Mouse (Mus musculus): ENCODE results near the gene Irf4. TPM values are rescaled to one million over a fixed set of nuclear protein-coding genes. Genes with fewer than 3 reads are reported as not detected.

Irf4 gene
- polyA plus RNA-seq, 1 experiment from 2014 or later: 0.03 TPM

DNA sequence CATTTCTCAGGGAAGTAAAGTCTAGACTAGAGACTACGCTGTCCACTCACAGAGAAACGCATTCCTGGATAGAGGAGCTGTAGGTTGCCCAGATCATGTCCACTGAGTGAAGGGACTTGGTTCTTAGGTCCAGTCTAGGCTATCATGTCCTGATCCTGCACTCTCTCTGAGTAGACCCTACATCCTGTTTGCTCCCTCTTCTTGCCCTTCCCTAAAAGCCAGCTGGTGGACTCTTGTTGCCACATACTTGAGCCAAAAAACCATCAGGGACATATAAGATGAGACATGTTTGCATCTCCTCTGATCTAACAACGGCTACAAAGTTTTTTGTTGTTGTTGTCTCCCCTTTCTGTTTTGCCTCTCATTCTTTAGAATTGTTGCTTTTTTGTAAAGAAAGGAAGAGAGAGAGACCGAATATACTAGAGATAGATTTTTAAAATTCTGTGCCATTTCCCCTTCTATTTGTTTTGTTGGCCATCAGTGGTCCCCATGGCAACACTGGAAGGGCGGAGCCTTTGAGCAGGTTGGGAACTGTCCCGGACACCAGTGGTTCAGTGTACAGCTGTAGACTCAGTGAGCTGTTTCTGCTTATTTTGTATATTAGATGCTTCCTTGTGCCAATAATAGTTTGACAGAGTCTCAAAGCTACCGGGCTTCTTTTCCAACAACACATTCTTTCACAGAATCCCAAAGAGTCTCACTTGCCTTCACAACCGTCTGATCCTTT, 15.2 kb downstream of the Irf4 start:
- no peak for ATAC-seq (ENCODE audit: low FRiP score)
- Histone ChIP-seq H3K27ac (ENCODE audit: low read depth, low read length) (no peak overlapping the region), H3K9me3 (ENCODE audit: control insufficient read depth, low read length) (no peaks in the 10 kb centered on the region), H3K36me3 (ENCODE audit: control insufficient read depth, insufficient read depth, low read length) (no peaks in the 10 kb centered on the region), H3K27me3 (ENCODE audit: control insufficient read depth, insufficient read depth, low read length) (no peaks in the 10 kb centered on the region), H3K4me3 (ENCODE audit: low read depth, low read length) (no peak overlapping the region), H3K4me2 (no peak overlapping the region), H3K4me1 (ENCODE audit: control insufficient read depth, insufficient read depth, low read length) (no peaks in the 10 kb centered on the region), H3K9ac (ENCODE audit: low read length) (no peak overlapping the region)
- 82% methylated on average over 8 of the region's 8 CpGs for WGBS
- no peak for DNase-seq (ENCODE audit: low spot score, missing footprints)

DNA sequence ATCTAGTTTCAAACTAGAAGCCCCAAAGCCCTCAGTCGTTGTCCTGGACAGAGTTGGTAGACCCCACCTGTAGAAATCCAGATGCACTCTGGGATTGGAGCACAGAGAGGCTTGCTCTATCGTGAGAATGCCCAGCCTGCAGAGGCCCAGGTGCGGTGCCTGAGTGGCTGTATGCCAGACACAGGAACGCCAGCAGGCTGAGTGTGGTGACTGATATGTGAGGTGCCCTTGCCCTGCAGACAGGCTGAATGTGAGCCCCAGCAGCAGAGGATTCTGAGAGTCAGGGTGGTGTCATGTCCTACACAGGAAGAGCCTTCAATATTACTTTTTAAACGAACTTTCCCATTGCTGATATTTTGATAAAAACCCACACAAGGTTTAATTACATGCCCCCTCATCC, 16.9 kb downstream of the Irf4 start:
- DNase-seq (ENCODE audit: low spot score, missing footprints) (no peak), ATAC-seq (ENCODE audit: low FRiP score) (no peak)
- H3K4me3 ChIP-seq (ENCODE audit: low read depth, low read length): no peak overlapping the region
- no peaks in the 10 kb centered on the region for H3K4me1 ChIP-seq (ENCODE audit: control insufficient read depth, insufficient read depth, low read length)
- no peaks in the 10 kb centered on the region for H3K9me3 ChIP-seq (ENCODE audit: control insufficient read depth, low read length)
- H3K4me2 ChIP-seq: no peak overlapping the region
- H3K9ac ChIP-seq (ENCODE audit: low read length): no peak overlapping the region
- no peaks in the 10 kb centered on the region for H3K27me3 ChIP-seq (ENCODE audit: control insufficient read depth, insufficient read depth, low read length)
- WGBS: 84% methylated on average over 5 of the region's 5 CpGs
- H3K36me3 ChIP-seq (ENCODE audit: control insufficient read depth, insufficient read depth, low read length): no peaks in the 10 kb centered on the region
- H3K27ac ChIP-seq (ENCODE audit: low read depth, low read length): no peak overlapping the region

DNA sequence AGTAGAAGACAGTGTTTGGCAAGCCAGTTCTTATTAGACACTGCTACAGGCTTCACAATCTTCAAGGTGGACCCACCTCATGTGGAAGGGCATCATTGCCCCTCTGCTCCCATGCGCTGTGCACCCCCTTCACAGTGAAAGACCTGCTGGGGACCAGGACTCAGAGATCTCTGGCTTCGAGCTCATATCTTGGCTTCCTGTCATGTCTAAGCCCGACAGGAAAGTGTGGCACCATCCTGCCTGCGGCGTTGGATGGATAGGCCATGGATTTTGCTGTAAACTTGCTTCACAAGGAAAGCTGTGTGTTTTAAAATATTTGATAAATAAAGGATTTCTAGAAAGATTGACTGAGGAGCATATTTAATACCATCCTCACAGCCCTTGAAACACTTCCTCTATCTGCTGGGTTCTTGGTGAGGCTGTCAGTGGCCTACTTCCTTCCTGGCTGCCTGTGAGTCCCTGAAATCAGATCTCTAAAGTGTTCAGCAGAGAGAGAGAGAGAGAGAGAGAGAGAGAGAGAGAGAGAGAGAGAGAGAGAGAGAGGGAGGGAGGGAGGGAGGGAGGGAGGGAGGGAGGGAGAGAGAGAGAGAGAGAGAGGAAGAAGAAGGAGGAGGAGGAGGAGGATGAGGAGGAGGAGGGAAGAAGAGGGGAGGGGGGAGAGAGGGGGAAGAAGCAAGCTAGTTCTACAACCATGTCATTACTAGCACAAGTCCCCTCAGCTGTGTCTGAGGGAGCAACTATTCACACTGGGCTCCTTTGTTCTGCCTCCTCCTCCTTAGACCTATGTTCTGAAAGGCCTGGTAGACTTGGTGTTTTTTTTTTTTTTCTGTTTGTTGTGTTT, 17.8 kb downstream of the Irf4 start:
- no peak overlapping the region for H3K4me3 ChIP-seq (ENCODE audit: low read depth, low read length)
- 91% methylated on average over 5 of the region's 5 CpGs for WGBS
- DNase-seq (ENCODE audit: low spot score, missing footprints): no peak

DNA sequence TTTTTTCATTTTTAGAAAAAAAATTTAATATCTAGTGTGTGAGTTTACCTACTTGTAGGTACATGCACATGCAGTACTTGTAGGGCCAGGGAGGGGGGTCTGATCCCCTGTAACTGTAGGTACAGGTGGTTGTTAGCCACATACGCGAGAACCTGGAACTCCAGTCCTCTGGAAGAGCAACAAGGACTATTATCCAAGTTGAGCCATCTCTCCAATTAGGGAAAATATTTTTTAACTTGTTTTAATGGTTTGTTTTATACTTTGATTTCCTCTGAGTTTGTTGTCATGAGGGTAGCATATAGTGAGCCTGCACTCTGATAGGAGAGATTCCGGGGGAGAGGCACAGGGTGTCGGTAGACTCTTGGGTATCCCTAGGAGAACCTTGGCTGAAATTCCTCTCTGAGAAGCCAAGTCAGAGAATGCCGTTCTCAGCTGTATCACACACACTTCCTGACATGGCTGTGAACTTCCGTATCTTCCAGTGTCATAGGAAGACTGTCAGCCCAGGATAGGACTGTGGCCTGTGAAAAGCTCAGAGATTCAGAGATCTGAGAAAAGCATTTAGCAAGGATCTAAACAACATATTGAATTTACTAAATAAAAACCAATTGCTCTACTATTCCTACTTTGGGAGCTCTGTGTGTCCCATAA, 18.6 kb downstream of the Irf4 start:
- Histone ChIP-seq H3K9ac (ENCODE audit: low read length) (no peak overlapping the region), H3K9me3 (ENCODE audit: control insufficient read depth, low read length) (no peaks in the 10 kb centered on the region), H3K27me3 (ENCODE audit: control insufficient read depth, insufficient read depth, low read length) (no peaks in the 10 kb centered on the region), H3K4me3 (ENCODE audit: low read depth, low read length) (no peak overlapping the region), H3K36me3 (ENCODE audit: control insufficient read depth, insufficient read depth, low read length) (no peaks in the 10 kb centered on the region), H3K4me1 (ENCODE audit: control insufficient read depth, insufficient read depth, low read length) (no peaks in the 10 kb centered on the region), H3K27ac (ENCODE audit: low read depth, low read length) (no peak overlapping the region), H3K4me2 (no peak overlapping the region)
- WGBS: 88% methylated on average over 6 of the region's 6 CpGs
- ATAC-seq (ENCODE audit: low FRiP score): no peak
- DNase-seq (ENCODE audit: low spot score, missing footprints): no peak

More for the DNA sequence above, 17.8 kb downstream of the Irf4 start:
- no peak for ATAC-seq (ENCODE audit: low FRiP score)
- Histone ChIP-seq H3K27me3 (ENCODE audit: control insufficient read depth, insufficient read depth, low read length) (no peaks in the 10 kb centered on the region), H3K9ac (ENCODE audit: low read length) (no peak overlapping the region), H3K27ac (ENCODE audit: low read depth, low read length) (no peak overlapping the region), H3K4me1 (ENCODE audit: control insufficient read depth, insufficient read depth, low read length) (no peaks in the 10 kb centered on the region), H3K4me2 (no peak overlapping the region), H3K36me3 (ENCODE audit: control insufficient read depth, insufficient read depth, low read length) (no peaks in the 10 kb centered on the region), H3K9me3 (ENCODE audit: control insufficient read depth, low read length) (no peaks in the 10 kb centered on the region)

DNA sequence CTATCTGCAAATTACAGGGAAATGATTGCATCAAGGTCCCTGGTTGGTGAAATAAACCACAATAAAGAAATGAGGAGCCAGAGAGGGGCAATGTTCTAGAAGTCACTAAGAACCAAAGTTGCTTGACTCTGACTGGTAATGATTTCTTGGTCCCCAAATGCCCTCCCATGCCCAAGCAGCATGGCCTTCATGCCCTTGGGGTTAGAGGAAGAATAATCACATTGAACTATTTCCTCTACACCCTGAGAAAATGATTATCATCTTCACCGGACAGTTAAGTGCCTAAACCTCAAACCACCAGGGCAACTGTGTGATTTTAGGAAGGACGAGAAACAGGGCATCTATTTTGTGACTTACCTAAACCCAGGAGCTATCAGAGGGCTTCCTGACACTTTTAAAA, 27.0 kb downstream of the Irf4 start:
- H3K4me2 ChIP-seq: no peak overlapping the region
- 82% methylated on average over 2 of the region's 2 CpGs for WGBS
- no peak overlapping the region for H3K9ac ChIP-seq (ENCODE audit: low read length)
- no peaks in the 10 kb centered on the region for H3K4me1 ChIP-seq (ENCODE audit: control insufficient read depth, insufficient read depth, low read length)
- H3K36me3 ChIP-seq (ENCODE audit: control insufficient read depth, insufficient read depth, low read length): no peaks in the 10 kb centered on the region
- H3K4me3 ChIP-seq (ENCODE audit: low read depth, low read length): no peak overlapping the region
- H3K9me3 ChIP-seq (ENCODE audit: control insufficient read depth, low read length): no peaks in the 10 kb centered on the region
- no peak overlapping the region for H3K27ac ChIP-seq (ENCODE audit: low read depth, low read length)
- no peak for DNase-seq (ENCODE audit: low spot score, missing footprints)
- no peak for ATAC-seq (ENCODE audit: low FRiP score)
- no peaks in the 10 kb centered on the region for H3K27me3 ChIP-seq (ENCODE audit: control insufficient read depth, insufficient read depth, low read length)

DNA sequence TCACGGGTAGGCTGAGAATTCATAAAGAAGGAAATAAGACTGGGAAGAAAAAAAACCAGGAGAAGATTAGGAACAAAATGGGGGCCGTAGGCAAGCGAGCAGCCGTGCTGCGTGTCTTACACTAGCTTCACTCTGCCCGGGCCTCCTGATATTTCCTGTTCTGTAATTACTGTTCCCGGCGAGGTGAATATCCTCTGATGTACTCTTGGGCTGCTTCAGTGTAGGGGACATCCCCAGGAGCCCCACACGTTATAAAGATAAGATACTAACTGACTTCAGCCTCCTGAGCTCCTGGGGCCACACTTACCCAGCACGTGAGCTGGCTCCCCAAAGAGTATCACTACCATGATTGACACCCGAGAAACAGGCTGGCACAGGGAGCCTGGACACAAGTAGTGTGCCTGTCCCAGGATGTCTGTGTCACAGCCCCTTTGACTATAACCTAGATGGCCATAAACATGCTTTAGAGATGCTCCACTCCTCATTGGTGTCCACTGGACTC, 28.7 kb downstream of the Irf4 start:
- Histone ChIP-seq H3K4me1 (ENCODE audit: control insufficient read depth, insufficient read depth, low read length) (no peaks in the 10 kb centered on the region), H3K9me3 (ENCODE audit: control insufficient read depth, low read length) (no peaks in the 10 kb centered on the region), H3K27me3 (ENCODE audit: control insufficient read depth, insufficient read depth, low read length) (no peaks in the 10 kb centered on the region), H3K27ac (ENCODE audit: low read depth, low read length) (no peak overlapping the region), H3K4me3 (ENCODE audit: low read depth, low read length) (no peak overlapping the region), H3K36me3 (ENCODE audit: control insufficient read depth, insufficient read depth, low read length) (no peaks in the 10 kb centered on the region), H3K4me2 (no peak overlapping the region), H3K9ac (ENCODE audit: low read length) (no peak overlapping the region)
- WGBS: 83% methylated on average over 11 of the region's 11 CpGs
- DNase-seq (ENCODE audit: low spot score, missing footprints): no peak
- ATAC-seq (ENCODE audit: low FRiP score): no peak

DNA sequence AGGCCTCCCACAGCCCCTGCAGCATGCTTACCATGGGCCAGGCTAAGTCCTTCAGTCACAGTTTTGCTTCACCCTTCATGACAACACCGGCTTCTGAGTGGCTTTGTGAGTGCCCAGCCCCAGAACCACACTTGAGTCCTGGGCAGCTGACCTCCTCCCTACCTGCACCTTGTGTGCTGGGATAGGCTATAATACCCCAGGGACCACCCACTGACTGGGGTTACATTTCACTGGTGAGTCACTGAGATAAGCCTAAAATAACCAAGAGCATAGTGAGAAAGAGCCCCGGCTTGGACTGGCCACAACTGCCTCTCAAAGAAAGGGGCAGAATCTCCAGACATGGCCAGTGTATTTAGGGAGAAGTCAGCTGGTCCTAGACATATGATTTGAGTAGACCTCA, 32.9 kb downstream of the Irf4 start:
- H3K4me3 ChIP-seq (ENCODE audit: low read depth, low read length): no peak overlapping the region
- no peak for ATAC-seq (ENCODE audit: low FRiP score)
- no peaks in the 10 kb centered on the region for H3K9me3 ChIP-seq (ENCODE audit: control insufficient read depth, low read length)
- H3K27me3 ChIP-seq (ENCODE audit: control insufficient read depth, insufficient read depth, low read length): no peaks in the 10 kb centered on the region
- H3K4me2 ChIP-seq: no peak overlapping the region
- no peaks in the 10 kb centered on the region for H3K36me3 ChIP-seq (ENCODE audit: control insufficient read depth, insufficient read depth, low read length)
- H3K27ac ChIP-seq (ENCODE audit: low read depth, low read length): no peak overlapping the region
- DNase-seq (ENCODE audit: low spot score, missing footprints): no peak
- no peak overlapping the region for H3K9ac ChIP-seq (ENCODE audit: low read length)
- WGBS: 57% methylated on average over 2 of the region's 2 CpGs
- no peaks in the 10 kb centered on the region for H3K4me1 ChIP-seq (ENCODE audit: control insufficient read depth, insufficient read depth, low read length)

DNA sequence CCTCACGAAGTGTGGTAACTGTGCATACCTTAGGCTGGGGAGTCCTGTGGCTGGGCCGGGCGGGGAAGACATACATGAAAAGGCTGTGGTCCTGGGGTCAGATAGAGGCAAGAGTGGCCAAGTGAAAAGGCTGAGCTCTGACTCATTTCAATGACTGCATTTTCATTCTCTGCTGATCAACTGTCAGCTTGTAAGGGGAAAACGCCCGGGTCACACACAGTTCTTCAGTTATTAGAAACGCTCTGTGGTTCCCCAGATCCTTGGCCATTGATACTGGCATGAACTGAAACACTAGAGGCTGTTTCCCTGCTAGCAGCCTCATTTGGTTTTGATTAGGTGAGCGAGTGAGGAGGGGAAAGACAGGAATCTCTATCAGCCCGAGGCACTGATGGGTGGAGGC, 33.4 kb downstream of the Irf4 start:
- DNase-seq (ENCODE audit: low spot score, missing footprints) (peak; percentile 84), ATAC-seq (ENCODE audit: low FRiP score) (no peak)
- Histone ChIP-seq H3K4me3 (ENCODE audit: low read depth, low read length) (no peak overlapping the region), H3K27me3 (ENCODE audit: control insufficient read depth, insufficient read depth, low read length) (no peaks in the 10 kb centered on the region), H3K27ac (ENCODE audit: low read depth, low read length) (no peak overlapping the region), H3K36me3 (ENCODE audit: control insufficient read depth, insufficient read depth, low read length) (no peaks in the 10 kb centered on the region), H3K9ac (ENCODE audit: low read length) (no peak overlapping the region), H3K4me2 (no peak overlapping the region), H3K9me3 (ENCODE audit: control insufficient read depth, low read length) (no peaks in the 10 kb centered on the region), H3K4me1 (ENCODE audit: control insufficient read depth, insufficient read depth, low read length) (no peaks in the 10 kb centered on the region)
- WGBS: 61% methylated on average over 8 of the region's 8 CpGs

All from midbrain, embryonic 11.5 days (tissue).